Mouse (Mus musculus) cerebellum, adult 11 months (tissue): ENCODE measurements at regions not wholly inside any gene's neighbourhood (a gene's known extent, or its start where the extent isn't known, plus 50 kb on each side); places are given as distances from the start of the nearest gene placed in this dataset.

ENCODE experiments used
- DNase-seq: peaks from one replicate; pipeline ENCODE4 v3.0.0; 2022

DNA sequence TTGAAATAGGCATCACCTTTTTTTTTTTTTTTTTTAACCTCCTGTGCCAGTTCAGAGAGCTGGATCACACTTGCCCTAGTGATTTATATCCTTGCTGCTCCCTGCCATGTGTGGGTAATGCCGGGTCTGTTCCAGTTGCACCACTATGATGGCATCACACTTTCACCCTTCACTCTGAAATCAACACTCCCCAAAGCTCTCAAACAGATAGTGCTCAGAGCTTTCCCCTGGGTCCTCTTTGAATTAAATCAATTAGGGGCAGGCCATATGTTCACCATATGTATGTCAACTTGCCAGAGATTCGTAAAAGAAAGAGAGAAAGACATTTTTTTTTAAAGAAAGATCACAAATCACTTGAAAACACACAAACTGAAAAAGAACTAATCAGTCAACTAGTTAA, 236.8 kb downstream of the Ndfip2 start:
- no peak for DNase-seq

DNA sequence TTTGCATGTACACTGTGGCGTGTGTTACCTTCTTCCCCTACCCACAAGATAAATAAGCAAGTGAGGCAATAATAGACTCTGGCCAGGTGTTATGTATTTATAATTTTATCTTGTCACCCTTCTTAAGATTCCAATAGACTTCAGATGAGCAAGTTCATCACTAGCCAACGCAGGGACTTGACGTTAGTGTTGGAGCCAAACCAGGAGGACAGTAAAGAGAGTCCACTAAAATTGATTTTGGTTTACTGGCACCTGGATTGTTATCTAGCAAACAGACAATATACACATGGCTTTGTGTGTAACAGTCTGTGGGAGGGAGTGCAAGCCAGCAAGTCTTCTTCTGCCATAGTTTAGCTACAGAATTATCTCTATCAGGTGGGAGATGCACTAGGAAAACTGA, 236.0 kb downstream of the Ndfip2 start:
- no peak for DNase-seq

DNA sequence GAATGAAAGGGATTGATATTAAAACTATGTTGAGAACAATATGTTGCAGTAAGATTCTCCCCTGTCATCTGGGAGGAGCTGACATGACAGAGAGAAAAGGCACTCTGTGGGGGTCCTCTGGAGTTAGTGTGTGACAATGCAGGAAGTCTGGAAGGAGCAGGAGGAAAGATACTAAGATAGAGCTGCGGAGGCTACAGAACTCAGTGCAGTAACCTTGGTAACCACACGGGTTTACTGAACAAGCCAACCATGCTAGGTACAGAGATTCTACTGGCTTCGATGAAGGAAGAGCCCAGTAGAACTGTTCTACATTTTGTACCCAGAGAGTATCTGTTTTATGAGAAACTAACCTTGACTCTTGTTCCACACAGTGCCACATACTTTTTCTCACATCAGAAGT, 231.8 kb downstream of the Ndfip2 start:
- DNase-seq = no peak

DNA sequence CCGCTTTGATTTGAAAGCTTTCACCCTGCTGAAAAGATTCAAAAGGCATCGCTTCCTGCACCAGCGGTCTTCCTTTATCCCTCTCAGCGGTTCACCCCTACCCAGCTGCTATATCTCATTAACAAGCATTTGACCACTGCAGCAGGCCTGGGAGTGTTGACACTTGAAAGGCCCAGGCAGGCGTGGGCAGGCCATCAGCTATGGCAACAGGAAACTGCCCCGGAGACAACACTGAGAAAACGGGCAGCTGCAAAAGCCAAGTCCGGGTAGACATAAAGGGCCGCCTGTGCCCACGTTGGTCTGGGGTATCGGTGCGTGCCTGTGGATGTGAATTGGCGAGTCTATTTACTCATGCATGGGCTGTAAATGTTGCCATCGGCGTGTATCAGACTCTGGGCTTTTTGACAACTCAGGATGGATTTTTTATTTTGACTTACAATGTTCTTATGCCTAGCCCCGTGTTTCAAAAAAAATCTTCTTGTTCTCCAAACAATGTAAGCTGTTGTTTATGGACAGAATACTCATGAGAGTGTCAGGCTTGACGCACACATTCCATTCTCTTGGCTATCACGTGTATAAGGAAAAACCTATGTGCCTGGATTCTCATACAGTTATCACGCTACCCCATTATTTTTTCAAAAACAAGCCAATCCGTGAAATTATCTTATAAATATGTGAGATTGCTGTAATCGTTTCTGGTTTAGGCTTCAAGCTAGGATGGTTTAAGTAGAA, 225.1 kb downstream of the Ndfip2 start:
- DNase-seq = no peak

DNA sequence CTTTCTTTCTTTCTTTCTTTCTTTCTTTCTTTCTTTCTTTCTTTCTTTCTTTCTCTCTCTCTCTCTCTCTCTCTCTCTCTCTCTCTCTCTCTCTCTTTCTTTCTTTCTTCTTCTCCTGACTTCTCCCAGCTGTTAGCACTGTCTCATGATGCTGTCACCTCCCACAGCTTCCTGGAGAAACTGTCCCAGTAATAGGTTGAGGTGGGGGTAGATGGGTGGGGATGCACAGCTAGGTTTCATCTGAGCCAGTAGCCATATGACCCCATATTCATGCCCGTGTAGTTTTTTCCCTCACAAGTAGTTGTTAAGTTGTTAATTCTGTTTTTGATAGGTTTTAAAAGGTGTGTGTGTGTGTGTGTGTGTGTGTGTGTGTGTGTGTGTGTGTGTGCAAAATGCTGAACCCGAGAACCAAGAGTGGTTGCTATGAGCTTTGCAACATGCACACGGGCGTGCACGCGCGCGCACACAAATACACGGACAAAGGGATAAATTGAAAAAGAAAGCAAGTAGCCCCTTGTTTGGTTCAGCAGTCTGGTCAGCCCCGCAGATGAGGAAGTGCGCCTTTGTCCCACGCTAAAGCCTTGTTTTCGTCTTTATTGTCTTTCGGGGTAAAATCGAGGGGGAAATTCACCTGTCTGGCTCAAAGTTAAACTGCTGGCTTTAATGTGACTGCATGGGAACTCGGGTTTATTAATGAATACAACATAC, 224.4 kb downstream of the Ndfip2 start:
- no peak for DNase-seq

DNA sequence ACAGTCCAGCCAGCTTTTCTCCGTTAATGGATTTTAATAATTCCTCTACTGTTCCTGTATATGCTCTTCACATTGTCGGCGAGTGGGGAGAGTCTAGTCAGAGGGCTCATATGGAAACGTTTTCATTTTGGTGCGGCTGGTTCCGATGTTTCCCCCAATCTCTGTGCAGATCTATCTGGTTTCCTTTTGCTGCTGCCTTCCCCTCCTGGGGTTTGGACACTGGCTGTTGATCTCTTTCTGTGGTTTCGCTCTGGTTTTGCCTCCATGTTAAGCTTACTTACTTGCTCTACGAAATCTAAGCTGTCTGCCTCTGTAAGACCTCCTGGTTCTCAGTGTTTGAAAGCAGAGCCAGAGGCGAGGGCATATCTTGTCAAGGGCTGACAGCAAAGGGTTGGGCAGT, 221.7 kb downstream of the Ndfip2 start:
- DNase-seq = no peak

DNA sequence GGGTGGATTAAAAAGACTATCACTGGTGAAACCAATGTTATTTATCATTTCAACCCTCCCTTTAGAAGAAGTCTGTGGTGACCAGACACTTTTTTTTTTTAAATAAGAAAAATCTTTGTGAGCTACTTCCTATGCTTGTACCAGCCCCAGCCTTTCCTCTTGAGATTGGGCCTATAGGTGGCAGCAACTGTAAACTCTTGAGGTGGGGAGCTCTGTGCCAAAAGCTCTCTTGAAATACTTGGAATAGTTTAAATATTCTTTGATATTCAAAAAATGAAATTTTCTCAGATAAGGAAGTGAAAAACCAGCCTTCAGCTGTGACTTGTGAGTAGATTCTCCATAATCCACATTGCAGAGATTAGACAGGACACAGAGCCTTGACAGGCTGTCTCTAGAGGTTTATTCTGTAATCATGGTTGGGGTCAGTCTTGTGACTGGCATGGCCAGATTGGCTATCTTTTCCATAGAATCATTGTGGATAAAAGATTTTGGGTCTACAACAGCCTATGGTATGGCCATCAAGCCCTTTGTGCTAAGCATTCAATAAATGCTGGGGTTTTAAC, 216.7 kb downstream of the Ndfip2 start:
- DNase-seq = no peak

DNA sequence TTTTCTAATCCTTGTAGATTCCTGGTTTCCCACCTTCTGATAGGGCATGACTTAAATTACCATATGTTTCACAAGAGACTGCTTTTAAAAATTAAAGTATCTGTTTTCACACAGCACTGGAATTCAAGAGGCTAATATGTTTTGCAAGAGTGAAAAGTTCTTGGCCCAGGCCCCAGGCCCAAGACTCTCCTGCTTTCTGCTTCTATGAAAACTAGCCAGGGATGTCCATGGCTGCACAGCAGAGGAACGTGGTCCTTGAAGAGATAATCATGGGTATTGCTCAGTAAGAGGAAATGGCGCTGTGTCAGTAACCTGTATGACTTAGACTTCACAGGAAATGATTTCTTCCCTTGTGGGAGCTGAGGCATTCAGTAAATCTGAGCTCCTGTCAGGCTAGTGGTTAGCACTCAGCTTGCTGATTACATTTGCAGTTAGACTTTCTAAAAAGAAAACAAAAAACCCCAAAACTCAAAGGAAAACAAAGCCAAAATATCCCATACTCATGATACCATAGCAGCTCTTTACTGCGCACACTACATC, 190.6 kb downstream of the Ndfip2 start:
- DNase-seq = no peak

DNA sequence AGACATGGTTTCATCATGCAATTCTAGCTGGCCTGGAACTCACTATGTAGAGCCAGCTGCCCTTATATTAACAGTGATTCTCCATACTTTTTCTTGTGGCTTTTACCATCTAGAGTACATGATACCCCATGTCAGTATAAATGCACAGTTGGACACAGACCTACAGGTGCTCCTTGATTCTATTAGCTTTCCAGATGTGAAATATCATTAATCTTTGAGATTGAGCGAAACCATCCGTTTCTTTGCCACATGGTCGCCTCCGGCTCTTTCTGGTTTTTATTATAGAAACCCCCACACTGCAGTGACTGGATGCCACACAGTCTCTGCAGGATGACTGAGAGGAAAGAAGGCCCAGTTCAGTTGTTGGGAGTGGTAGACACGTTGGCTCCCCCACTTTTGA, 188.7 kb downstream of the Ndfip2 start:
- DNase-seq = no peak

DNA sequence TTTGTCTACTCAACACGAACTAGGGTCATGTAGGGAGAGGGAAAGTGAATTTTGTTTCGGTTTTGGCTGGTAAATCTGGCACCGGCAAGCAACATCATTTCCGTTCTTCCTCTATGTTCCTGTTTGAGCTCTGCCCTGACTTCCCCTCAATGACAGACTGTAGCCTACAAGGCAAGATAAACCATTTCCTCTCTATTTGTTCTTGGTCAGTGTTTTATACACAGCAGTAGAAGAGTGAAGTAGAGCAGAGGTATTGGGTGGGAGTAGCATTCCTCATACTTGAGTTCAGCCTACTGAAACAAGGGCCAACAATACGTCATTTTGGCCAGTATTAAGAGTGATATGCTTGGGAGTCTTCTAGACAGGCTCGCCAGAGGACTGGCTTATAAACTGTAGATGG, 177.0 kb downstream of the Ndfip2 start:
- no peak for DNase-seq

DNA sequence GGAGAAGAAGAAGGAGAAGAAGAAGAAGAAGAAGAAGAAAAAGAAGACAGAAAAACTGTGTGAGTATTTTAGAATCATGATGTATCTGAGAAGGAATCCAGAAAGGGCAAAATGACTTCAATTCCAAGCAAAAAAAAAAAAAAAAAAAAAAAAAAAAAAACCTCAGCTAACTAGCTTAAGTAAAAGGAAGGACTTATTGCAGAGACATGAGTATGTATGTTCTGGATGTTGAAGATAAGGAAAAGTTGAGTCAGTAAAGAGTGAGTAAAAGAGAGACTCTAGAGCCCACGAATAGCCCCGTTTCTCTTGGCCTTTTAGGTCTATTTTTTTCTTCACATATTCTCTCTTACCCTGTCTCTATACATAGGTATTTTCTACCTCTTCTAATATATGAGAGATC, 175.1 kb downstream of the Ndfip2 start:
- no peak for DNase-seq

DNA sequence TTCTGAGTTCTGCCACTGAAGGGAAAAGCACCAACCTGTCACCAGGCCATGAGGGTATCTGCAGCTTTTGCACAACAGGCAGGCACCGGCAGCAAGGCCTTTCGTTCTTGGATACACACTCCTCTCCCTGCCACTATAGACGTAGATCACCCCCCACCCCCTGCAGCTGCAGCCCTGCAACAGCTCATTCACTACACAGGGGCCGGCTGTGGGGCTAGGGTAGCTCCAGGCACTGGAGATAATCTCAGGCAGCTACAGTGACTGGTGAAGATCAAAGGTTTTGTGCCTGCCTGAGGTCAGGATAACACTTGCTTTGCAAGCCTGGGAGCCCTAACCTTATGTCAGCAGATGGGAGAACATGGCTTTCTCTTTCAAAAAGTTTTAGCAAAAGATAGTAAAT, 174.3 kb downstream of the Ndfip2 start:
- no peak for DNase-seq

DNA sequence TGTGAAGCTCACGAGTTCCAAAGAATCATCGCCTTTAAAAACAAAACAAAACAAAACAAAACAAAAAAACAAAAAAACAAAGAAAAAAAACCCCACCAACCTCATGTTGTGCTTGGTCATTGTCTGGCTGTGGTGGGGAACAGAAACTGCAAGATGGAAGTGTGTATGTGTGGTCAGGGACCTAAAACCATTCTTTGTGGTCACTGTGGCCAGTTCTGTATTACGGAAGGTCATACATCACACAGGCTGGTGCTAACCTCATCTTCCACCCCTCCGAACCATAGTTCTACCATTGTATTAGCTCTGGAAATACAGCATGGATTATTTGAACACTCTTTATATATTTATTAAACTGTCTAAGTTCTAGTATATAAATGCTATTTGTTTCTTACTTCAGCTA, 173.2 kb downstream of the Ndfip2 start:
- no peak for DNase-seq

DNA sequence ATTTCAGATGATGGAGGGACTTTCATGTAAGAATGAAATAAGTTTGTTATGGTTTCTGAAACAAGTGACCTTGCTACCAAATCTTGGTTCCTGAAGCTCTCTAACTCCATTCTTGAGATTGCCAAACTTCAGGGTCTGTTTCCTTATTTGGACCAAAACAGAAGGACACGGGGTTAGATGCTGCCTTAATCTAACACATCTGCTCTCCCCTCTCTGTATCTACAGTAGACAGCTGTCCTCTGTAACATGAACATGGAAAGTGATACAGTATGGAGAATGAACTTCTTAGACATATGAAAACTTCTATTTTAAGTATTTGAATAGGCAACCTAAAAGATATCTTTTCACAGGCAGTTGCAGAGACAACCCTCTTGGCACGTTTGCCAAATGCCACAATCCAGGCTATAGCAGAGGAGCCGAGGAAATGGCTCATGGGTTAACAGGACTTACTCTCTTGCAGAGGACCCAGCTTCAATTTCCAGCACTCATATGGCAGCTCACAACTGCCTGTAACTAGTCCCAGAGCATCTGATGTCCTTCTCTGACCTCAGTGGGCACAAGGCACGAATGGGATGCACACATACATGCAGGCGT, 171.4 kb downstream of the Ndfip2 start:
- no peak for DNase-seq

DNA sequence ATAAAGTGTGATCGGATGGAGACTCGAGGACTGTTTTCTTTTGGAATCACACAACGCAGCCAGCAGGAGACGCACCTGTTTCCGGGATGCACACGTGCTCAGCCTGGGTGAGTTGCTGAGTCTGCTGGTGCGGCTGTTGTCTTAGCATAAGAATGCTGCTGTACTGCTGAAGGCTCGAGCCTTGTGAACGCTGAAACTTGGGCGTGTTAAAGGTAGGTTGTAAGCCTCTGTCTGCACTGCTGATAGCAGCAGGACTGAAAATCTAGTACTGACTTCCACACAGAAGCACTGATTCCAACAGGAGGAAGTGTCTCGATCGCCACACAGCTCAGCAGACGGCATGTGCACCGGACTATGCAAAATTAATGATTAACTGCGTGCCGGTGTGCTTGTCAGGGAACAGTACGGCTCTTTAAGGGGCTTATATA, 169.1 kb downstream of the Ndfip2 start:
- DNase-seq = peak; percentile 6

DNA sequence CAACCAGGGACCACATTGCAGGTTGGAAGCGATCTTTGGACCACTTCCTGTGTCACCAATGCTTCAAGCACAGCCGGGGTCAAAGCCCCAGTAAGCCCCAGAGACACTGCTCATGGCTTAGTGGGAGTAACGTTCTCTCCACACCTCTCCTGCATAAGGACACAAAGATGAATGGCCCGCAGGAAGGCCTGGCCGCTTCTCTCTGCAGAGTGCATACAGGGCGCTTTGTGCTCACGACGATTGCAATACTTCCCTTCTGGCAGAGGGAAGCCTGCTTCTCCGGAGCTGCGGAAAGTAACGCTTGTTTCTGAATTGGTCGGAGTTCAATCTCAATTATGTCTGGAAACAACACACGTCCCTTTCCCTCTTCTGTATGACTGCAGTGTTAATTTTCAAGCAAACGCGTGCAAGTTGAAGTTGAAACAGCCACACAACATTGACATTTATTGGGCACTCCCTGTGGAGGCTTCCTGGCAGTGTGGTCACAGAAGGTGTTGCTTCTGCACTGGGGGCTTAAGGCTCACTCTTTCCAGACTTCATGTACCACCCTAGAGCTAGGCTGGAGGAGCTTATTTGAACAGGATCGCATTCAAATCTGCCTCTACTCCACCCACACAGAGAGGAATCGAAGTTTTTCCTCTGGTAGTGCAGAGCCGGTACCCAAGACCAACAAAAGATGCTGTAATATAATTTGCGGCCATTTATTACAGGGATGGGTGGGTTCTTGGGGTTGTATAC, 168.4 kb downstream of the Ndfip2 start:
- no peak for DNase-seq

DNA sequence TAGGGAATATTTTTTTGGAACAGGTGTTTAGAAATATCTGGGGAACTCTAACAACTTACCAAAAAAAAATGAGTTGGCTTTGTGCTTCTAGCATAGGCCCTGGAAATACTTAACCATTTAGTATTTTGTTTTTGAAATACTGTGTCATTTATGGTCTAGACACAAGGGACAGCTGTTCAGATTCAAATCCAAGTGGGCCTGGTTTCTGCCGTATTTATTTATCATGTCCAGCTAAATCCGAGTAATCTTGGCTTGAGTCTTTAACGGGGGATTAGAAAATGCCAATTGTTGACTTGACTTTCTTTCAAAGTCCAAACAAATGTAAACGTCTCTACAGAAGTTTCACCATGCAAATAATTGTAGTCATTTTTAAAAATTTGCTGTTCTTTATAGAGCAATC, 159.6 kb downstream of the Ndfip2 start:
- no peak for DNase-seq

DNA sequence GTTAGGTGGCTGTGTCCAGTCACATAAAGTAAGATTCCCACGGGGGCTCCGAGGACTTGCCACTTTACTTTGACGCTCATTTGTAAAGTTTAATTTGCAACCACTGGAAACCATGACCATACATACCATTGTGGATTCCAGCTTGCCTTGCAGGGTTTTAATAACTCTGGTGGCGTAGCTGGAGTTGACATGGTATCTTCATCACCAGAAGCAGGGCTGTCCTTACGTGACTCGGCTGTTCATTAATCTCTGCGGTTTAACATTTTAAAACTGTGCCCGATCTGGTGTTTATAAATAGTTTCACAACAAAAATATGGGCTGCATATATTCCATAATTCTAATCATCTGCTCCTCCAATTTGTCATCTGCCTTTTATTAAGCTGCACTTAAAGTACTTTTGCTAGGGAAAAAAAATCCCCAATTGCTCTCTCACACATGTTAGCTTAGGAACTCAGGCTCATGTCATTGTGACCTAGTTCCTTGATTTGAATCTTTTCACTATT, 159.1 kb downstream of the Ndfip2 start:
- no peak for DNase-seq

DNA sequence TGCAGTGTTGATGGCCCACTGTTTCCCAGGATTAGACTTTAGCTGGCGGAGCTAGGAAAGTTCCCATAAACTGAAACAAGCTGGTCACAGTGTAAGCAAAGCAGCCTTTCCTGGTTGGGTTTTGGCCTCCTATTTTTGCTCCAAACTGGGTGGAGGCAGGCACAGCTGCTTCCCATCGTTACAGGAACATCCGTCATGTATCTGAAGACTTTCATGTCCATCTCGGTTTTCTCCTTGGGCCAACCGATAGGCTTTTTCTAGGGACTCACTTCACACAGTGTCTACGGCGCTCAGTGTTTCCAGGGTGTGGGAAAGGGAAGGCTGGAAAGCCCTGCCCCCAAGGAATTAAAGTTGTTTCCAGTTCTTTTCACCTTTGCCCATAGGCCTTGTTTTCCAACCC, 158.6 kb downstream of the Ndfip2 start:
- DNase-seq = no peak

DNA sequence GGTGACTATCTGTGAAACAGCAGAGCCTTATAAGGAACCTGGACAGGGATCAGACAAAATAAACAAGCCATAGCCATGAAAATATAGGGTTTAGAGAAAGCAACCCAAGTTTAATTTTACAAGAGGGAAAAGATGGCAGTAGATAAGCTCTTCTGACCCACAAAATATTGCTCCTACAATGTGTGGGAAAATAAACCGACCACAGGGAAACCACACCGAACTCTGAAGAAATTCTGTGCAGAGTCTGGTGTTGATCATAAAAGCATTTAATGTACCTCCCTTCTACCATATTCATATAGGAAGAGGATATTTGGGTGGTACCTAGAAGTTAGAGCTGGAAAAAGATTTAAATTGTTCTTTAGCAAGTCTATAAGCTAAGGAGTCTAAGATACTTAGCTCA, 146.3 kb downstream of the Ndfip2 start:
- no peak for DNase-seq

DNA sequence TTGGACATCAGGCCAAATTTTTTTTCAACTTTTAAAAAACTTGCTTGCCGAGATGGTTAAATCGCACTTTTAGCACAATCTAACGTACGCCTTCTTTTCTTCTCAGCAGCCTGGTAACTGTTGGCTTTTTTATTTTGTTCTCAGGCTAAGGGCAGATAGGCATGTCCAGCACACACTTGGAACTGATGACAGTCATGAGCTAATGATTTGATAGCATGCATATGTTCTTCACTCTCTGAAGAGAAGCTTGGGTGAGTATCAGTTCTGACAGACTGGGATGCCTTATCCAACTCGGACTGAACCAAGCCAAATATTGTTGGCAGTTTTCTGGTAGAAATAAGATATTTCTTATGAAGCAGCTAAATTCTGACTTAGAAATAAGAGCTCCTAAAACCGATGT, 145.9 kb downstream of the Ndfip2 start:
- no peak for DNase-seq

DNA sequence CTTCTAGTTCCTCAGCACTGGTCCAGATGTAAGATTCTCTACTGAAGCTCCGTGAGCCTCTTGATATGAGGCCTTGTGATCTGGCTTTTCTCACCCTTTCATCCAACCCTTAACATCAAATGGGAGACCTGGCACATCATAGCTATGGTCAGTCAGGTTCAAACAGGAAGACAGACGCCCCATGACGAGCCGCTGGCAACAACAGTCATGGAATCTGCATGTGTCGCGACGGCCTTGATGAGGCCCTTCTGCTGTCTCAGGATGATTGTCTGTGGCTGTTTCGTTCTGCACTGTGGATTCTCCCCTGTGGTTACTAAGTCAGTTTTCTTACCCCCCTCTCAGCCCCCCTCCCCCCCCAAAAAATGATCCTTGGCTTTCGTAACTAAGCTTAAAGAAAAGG, 144.9 kb downstream of the Ndfip2 start:
- no peak for DNase-seq

DNA sequence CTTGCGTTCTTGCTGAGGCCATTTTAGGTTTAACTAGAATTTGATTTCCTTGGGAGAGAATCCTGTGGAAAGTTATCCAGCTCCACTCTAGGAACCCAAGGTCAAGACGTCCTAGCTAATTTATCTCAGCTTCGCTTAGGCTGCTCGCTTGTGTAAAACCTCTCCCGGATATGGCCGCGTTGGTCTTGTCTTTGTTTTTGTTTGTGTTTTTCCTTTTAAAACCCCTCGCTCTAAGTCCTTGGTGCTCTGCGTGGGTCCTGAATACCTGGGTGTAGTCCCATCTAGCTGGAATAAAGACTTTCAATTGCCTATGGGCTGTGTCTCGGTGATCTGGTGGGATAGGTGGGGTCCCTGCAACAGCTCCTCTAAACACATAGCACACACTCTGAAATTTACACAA, 144.2 kb downstream of the Ndfip2 start:
- DNase-seq = no peak
